Mouse (Mus musculus): Measurements from ENCODE around the gene Ttc25. TPM values are rescaled to one million over a fixed set of nuclear protein-coding genes. Genes with fewer than 3 reads are reported as not detected.

The Ttc25 gene
- total and polyA plus RNA-seq, 2 experiments from 2014 or later = 0.33 to 0.96 TPM

DNA sequence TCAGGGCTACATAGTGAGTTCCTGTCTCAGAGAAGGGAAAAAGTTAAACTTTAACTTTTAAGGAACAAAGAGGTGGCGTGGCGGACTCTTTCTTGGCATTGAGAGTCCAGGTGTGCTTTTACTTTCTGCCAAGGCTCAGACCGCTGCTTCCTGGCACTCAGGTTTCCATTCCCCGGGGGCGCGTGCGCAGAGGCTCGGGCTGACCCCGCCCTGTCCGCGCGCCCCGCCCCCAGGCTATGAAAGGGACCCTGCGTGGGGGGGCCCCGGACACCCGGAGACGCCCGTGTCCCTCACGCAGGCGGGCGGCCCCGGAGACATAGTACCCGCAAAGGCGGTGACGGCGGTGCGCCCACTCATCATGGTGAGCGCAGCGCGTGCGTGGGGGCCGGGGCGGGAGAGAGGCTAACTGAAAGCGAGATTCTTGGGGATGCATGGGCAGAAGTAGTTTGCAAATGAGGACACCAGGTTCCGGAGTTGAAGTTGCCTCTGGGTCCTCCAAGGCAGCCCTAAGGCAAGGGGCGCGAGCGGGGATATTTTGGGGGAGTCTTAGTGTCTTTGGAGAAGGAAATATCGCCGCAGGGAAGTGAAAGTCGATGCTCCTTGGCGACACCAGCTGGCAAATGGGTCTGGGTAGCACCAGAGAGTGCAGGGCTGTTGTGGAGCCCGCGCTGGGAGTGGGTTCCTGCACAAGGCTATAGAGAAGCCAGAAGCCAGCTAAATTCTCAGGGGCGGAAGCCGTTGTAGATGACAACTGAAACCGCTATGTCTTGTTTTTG, 29.5 kb downstream of the Ttc25 start, which contains the start of gene Cnp:
Cnp (plus strand) TSS at position 197 of the 776 bp plus-strand sequence.
- Histone ChIP-seq H3K9ac (replicated peaks; ENCODE audit: low read length, poor library complexity, severe bottlenecking) (peak within 1 kb of the TSS; percentile 62), H3K27me3 (ENCODE audit: insufficient read depth, low read length) (no peaks in the 10 kb centered on the region), H3K4me3 (ENCODE audit: low read depth, low read length) (peak within 1 kb of the TSS; percentile 60), H3K9me3 (ENCODE audit: low read length) (no peaks in the 10 kb centered on the region), H3K27ac (ENCODE audit: low read depth, low read length) (peak within 1 kb of the TSS; percentile 62), H3K4me2 (ENCODE audit: low read depth, low read length, poor library complexity, severe bottlenecking) (peak within 1 kb of the TSS; percentile 82), H3K36me3 (ENCODE audit: insufficient read depth, low read length) (peaks cover 11% of the 10 kb centered on the region; the same call in 1 of the 2 replicates), H3K4me1 (ENCODE audit: insufficient read depth, low read length) (peaks cover 6% of the 10 kb centered on the region)
- ATAC-seq (ENCODE audit: low FRiP score) = 0 out of 2 replicates have a peak, but pooled peaks have one; percentile 35
- peak; percentile 67 for DNase-seq (ENCODE audit: low spot score)
- TF ChIP-seq CTCF (IDR thresholded peaks at IDR 0.05) = peak; percentile 47
- WGBS = 2% methylated on average over 47 of the region's 47 CpGs

DNA sequence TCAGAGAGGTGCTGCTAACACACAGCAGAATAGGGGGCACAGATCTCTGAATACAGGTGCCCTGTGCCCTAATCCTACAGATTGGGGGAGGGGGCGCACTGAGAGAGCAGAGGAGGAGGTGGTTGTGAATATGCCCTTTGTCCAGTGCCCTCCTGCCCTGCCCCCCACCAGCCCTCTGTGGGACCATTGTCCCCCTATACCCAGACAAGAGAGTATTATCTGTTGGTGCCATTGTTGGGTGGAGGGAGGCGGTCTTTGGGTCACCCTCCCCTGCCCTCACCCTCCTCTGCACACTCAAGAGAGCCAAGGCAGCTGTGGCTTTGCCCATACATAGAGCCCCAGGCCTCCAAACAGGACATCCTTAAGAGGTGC, 30.1 kb downstream of the Ttc25 start:
- H3K4me1 ChIP-seq (ENCODE audit: insufficient read depth, low read length) = peaks cover 6% of the 10 kb centered on the region
- H3K36me3 ChIP-seq (ENCODE audit: insufficient read depth, low read length) = peaks cover 14% of the 10 kb centered on the region; the same call in 1 of the 2 replicates
- peak overlapping the region; percentile 60 for H3K4me3 ChIP-seq (ENCODE audit: low read depth, low read length)
- no peaks in the 10 kb centered on the region for H3K9me3 ChIP-seq (ENCODE audit: low read length)
- peak overlapping the region; percentile 82 for H3K4me2 ChIP-seq (ENCODE audit: low read depth, low read length, poor library complexity, severe bottlenecking)
- DNase-seq (ENCODE audit: low spot score) (no peak), ATAC-seq (ENCODE audit: low FRiP score) (no peak)
- WGBS = 28% methylated on average over 2 of the region's 2 CpGs
- no peak for TF ChIP-seq CTCF (IDR thresholded peaks at IDR 0.05)
- peak overlapping the region; percentile 62 for H3K9ac ChIP-seq (replicated peaks; ENCODE audit: low read length, poor library complexity, severe bottlenecking)
- H3K27ac ChIP-seq (ENCODE audit: low read depth, low read length) = peak overlapping the region; percentile 62
- H3K27me3 ChIP-seq (ENCODE audit: insufficient read depth, low read length) = no peaks in the 10 kb centered on the region

DNA sequence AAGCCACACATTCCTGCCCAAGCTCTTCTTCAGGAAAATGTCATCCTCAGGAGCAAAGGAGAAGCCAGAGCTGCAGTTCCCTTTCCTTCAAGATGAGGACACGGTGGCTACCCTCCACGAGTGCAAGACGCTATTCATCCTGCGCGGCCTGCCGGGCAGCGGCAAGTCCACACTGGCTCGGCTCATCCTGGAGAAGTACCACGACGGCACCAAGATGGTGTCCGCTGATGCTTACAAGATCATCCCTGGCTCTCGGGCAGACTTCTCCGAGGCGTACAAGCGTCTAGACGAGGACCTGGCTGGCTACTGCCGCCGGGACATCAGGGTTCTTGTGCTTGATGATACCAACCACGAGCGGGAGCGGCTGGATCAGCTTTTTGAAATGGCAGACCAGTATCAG, 30.8 kb downstream of the Ttc25 start:
- DNase-seq (ENCODE audit: low spot score) (no peak), ATAC-seq (ENCODE audit: low FRiP score) (no peak)
- Histone ChIP-seq H3K9ac (replicated peaks; ENCODE audit: low read length, poor library complexity, severe bottlenecking) (no peak overlapping the region), H3K4me3 (ENCODE audit: low read depth, low read length) (no peak overlapping the region), H3K4me1 (ENCODE audit: insufficient read depth, low read length) (peaks cover 6% of the 10 kb centered on the region), H3K27ac (ENCODE audit: low read depth, low read length) (no peak overlapping the region; the same call in 1 of the 2 replicates), H3K36me3 (ENCODE audit: insufficient read depth, low read length) (peaks cover 20% of the 10 kb centered on the region), H3K4me2 (ENCODE audit: low read depth, low read length, poor library complexity, severe bottlenecking) (peak overlapping the region; percentile 82), H3K9me3 (ENCODE audit: low read length) (no peaks in the 10 kb centered on the region), H3K27me3 (ENCODE audit: insufficient read depth, low read length) (no peaks in the 10 kb centered on the region)
- no peak for TF ChIP-seq CTCF (IDR thresholded peaks at IDR 0.05)
- WGBS = 77% methylated on average over 21 of the region's 21 CpGs

DNA sequence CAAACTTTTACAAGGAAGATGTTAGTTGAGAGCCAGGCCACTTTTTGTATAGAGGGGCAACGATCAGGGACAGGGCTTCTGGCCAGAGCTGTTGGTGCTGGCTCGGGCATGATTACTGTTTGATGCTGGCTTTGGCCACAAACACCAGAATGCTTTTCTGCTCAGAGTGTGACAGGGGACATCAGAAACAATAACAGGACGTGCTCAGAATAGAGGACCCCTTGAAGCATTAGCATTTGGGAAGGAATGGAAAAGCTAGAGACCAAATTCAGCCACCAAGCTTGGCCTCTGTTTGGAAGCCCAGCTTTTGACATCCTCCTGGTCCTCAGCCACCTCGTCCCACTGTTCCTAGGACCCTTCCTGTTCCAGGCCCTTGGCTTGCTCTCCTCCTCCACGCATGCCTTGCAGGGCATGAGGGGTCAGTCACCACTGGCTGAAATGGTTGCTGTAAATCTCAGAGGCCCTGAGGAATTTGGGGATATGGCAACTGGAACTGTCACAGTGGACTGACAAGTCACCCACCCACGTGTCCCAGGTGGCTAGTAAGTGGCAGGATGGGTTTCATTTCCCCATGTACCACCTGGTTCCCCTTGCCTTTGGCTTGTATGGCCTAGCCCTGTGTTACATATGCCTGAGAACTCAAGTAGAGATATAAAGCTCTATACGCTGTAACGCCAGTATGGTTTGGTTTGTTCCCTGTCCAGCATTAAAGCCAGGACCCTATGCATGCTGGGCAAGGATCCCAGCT, 32.6 kb downstream of the Ttc25 start:
- Histone ChIP-seq H3K27me3 (ENCODE audit: insufficient read depth, low read length) (no peaks in the 10 kb centered on the region), H3K4me2 (ENCODE audit: low read depth, low read length, poor library complexity, severe bottlenecking) (no peak overlapping the region), H3K9ac (replicated peaks; ENCODE audit: low read length, poor library complexity, severe bottlenecking) (no peak overlapping the region), H3K27ac (ENCODE audit: low read depth, low read length) (no peak overlapping the region), H3K9me3 (ENCODE audit: low read length) (no peaks in the 10 kb centered on the region), H3K4me1 (ENCODE audit: insufficient read depth, low read length) (peaks cover 6% of the 10 kb centered on the region), H3K36me3 (ENCODE audit: insufficient read depth, low read length) (peaks cover 28% of the 10 kb centered on the region), H3K4me3 (ENCODE audit: low read depth, low read length) (no peak overlapping the region)
- no peak for TF ChIP-seq CTCF (IDR thresholded peaks at IDR 0.05)
- DNase-seq (ENCODE audit: low spot score) (peak; percentile 54), ATAC-seq (ENCODE audit: low FRiP score) (no peak)
- 75% methylated on average over 8 of the region's 8 CpGs for whole genome bisulfite sequencing

DNA sequence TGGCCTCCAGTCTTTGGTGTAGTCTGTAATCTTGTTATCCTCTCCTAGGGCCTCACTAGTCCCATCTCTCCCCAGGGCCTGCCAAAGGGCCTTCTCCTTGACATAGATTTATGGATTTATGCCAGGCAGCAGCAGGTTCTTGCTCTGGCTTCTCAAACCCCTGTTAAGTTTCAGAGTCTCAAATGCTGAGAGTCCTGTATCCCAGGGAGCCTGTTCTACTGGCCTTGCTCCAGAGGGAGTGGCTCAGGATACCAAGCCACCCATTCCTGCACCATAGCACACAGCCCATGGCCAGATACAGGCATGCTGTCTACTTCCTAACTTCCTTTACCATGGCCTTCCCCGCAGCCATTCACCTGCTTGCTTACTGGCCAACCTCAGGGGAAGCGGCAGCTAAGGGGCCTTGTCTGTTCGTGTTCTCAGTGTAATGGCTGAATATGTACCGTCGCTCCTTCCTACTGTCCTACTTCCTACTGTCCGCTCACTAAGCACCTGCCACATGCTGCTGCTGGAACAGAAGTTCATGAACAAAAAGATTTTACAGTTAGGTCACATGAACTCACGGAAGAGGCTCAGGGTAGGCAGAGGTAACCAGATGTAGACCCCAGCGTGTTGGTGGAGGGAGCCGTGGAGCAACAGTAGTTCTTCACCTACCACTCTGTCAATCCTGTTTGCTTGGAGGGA, 33.9 kb downstream of the Ttc25 start:
- Histone ChIP-seq H3K4me2 (ENCODE audit: low read depth, low read length, poor library complexity, severe bottlenecking) (no peak overlapping the region; the same call in 1 of the 2 replicates), H3K4me3 (ENCODE audit: low read depth, low read length) (no peak overlapping the region), H3K27ac (ENCODE audit: low read depth, low read length) (no peak overlapping the region), H3K9me3 (ENCODE audit: low read length) (no peaks in the 10 kb centered on the region), H3K9ac (replicated peaks; ENCODE audit: low read length, poor library complexity, severe bottlenecking) (no peak overlapping the region), H3K36me3 (ENCODE audit: insufficient read depth, low read length) (peaks cover 40% of the 10 kb centered on the region), H3K27me3 (ENCODE audit: insufficient read depth, low read length) (no peaks in the 10 kb centered on the region), H3K4me1 (ENCODE audit: insufficient read depth, low read length) (peaks cover 6% of the 10 kb centered on the region)
- DNase-seq (ENCODE audit: low spot score) (no peak), ATAC-seq (ENCODE audit: low FRiP score) (no peak)
- WGBS = 94% methylated on average over 9 of the region's 9 CpGs
- no peak for TF ChIP-seq CTCF (IDR thresholded peaks at IDR 0.05)

Data from midbrain, postnatal 0 days (tissue).